Mouse (Mus musculus): Measurements from ENCODE around the gene Gpi1. TPM values are rescaled to one million over a fixed set of nuclear protein-coding genes. Genes with fewer than 3 reads are reported as not detected.

Gpi1 gene
- polyA plus RNA-seq, 1 experiment: 396 TPM

- H3ac ChIP-seq (ENCODE audit: control insufficient read depth, insufficient read length, low read depth): no peak overlapping the region
- H3K4me3 ChIP-seq (ENCODE audit: insufficient read depth, poor library complexity, severe bottlenecking): no peak overlapping the region
- no peaks in the 10 kb centered on the region for H3K27me3 ChIP-seq (ENCODE audit: control insufficient read depth, insufficient read depth, insufficient read length)
- H3K36me3 ChIP-seq (ENCODE audit: control insufficient read depth, insufficient read depth): peaks cover 73% of the 10 kb centered on the region
- peaks cover 3% of the 10 kb centered on the region for H3K79me3 ChIP-seq (ENCODE audit: low read depth)
- no peak for TF ChIP-seq CEBPB (IDR thresholded peaks at IDR 0.05; ENCODE audit: low read depth)
- no peak for TF ChIP-seq MYOD1 (IDR thresholded peaks at IDR 0.05; ENCODE audit: control insufficient read depth, insufficient read length, low read depth)
- TF ChIP-seq CTCF (IDR thresholded peaks at IDR 0.05; ENCODE audit: control insufficient read depth, insufficient read depth, insufficient read length): no peak
- TF ChIP-seq MAX (IDR thresholded peaks at IDR 0.05): no peak
- no peak for TF ChIP-seq USF1 (IDR thresholded peaks at IDR 0.05; ENCODE audit: low read depth)
- TF ChIP-seq FOSL1 (IDR thresholded peaks at IDR 0.05; ENCODE audit: insufficient read depth, low read length, poor library complexity, severe bottlenecking): no peak
- H3K79me2 ChIP-seq (ENCODE audit: control insufficient read depth, insufficient read depth): no peaks in the 10 kb centered on the region
Measured at GRCm38 (mm10) chr7:34252030-34252429, 21.9 kb upstream of the Gpi1 start.

GRCm38 (mm10) chr7:34250738-34251137 is 20.6 kb upstream of the Gpi1 start, which contains the start of gene Gm6096:
Gm6096 (plus strand) TSS chr7:34251038.
- Histone ChIP-seq H3K79me3 (ENCODE audit: low read depth) (peaks cover 3% of the 10 kb centered on the region), H3K36me3 (ENCODE audit: control insufficient read depth, insufficient read depth) (peaks cover 69% of the 10 kb centered on the region), H3K4me3 (ENCODE audit: insufficient read depth, poor library complexity, severe bottlenecking) (no peak within 1 kb of the TSS), H3K27me3 (ENCODE audit: control insufficient read depth, insufficient read depth, insufficient read length) (no peaks in the 10 kb centered on the region), H3ac (ENCODE audit: control insufficient read depth, insufficient read length, low read depth) (no peak within 1 kb of the TSS), H3K79me2 (ENCODE audit: control insufficient read depth, insufficient read depth) (no peaks in the 10 kb centered on the region)
- TF ChIP-seq FOSL1 (IDR thresholded peaks at IDR 0.05; ENCODE audit: insufficient read depth, low read length, poor library complexity, severe bottlenecking) (no peak), CEBPB (IDR thresholded peaks at IDR 0.05; ENCODE audit: low read depth) (no peak), MYOD1 (IDR thresholded peaks at IDR 0.05; ENCODE audit: control insufficient read depth, insufficient read length, low read depth) (no peak), USF1 (IDR thresholded peaks at IDR 0.05; ENCODE audit: low read depth) (no peak), MYOG (IDR thresholded peaks at IDR 0.05; ENCODE audit: control insufficient read depth, extremely low read depth, insufficient read length) (no peak), CTCF (IDR thresholded peaks at IDR 0.05; ENCODE audit: control insufficient read depth, insufficient read depth, insufficient read length) (no peak), MAX (IDR thresholded peaks at IDR 0.05) (no peak)

- TF ChIP-seq MAX (IDR thresholded peaks at IDR 0.05): no peak
- H3K79me2 ChIP-seq (ENCODE audit: control insufficient read depth, insufficient read depth): no peaks in the 10 kb centered on the region
- H3K27me3 ChIP-seq (ENCODE audit: control insufficient read depth, insufficient read depth, insufficient read length): no peaks in the 10 kb centered on the region
- H3K36me3 ChIP-seq (ENCODE audit: control insufficient read depth, insufficient read depth): peaks cover 63% of the 10 kb centered on the region
- H3K4me3 ChIP-seq (ENCODE audit: insufficient read depth, poor library complexity, severe bottlenecking): no peak overlapping the region
- no peak overlapping the region for H3ac ChIP-seq (ENCODE audit: control insufficient read depth, insufficient read length, low read depth)
- peaks cover 3% of the 10 kb centered on the region for H3K79me3 ChIP-seq (ENCODE audit: low read depth)
Measured at GRCm38 (mm10) chr7:34246870-34247499, 16.8 kb upstream of the Gpi1 start.

GRCm38 (mm10) chr7:34242176-34242575 is 12.0 kb upstream of the Gpi1 start:
- Histone ChIP-seq H3K27me3 (ENCODE audit: control insufficient read depth, insufficient read depth, insufficient read length) (no peaks in the 10 kb centered on the region), H3K79me3 (ENCODE audit: low read depth) (no peaks in the 10 kb centered on the region), H3K36me3 (ENCODE audit: control insufficient read depth, insufficient read depth) (peaks cover 67% of the 10 kb centered on the region), H3K4me3 (ENCODE audit: insufficient read depth, poor library complexity, severe bottlenecking) (no peak overlapping the region), H3ac (ENCODE audit: control insufficient read depth, insufficient read length, low read depth) (no peak overlapping the region), H3K79me2 (ENCODE audit: control insufficient read depth, insufficient read depth) (no peaks in the 10 kb centered on the region)
- TF ChIP-seq CTCF (IDR thresholded peaks at IDR 0.05; ENCODE audit: control insufficient read depth, insufficient read depth, insufficient read length) (no peak), MYOG (IDR thresholded peaks at IDR 0.05; ENCODE audit: control insufficient read depth, extremely low read depth, insufficient read length) (no peak), MYOD1 (IDR thresholded peaks at IDR 0.05; ENCODE audit: control insufficient read depth, insufficient read length, low read depth) (no peak), CEBPB (IDR thresholded peaks at IDR 0.05; ENCODE audit: low read depth) (no peak), MAX (IDR thresholded peaks at IDR 0.05) (no peak), FOSL1 (IDR thresholded peaks at IDR 0.05; ENCODE audit: insufficient read depth, low read length, poor library complexity, severe bottlenecking) (no peak), USF1 (IDR thresholded peaks at IDR 0.05; ENCODE audit: low read depth) (no peak)

GRCm38 (mm10) chr7:34238086-34238485 is 8.0 kb upstream of the Gpi1 start:
- Histone ChIP-seq H3K79me3 (ENCODE audit: low read depth) (no peaks in the 10 kb centered on the region), H3K36me3 (ENCODE audit: control insufficient read depth, insufficient read depth) (peaks cover 48% of the 10 kb centered on the region)
- TF ChIP-seq CEBPB (IDR thresholded peaks at IDR 0.05; ENCODE audit: low read depth): no peak
- no peak for TF ChIP-seq CTCF (IDR thresholded peaks at IDR 0.05; ENCODE audit: control insufficient read depth, insufficient read depth, insufficient read length)
- TF ChIP-seq MAX (IDR thresholded peaks at IDR 0.05): no peak
- TF ChIP-seq MYOG (IDR thresholded peaks at IDR 0.05; ENCODE audit: control insufficient read depth, extremely low read depth, insufficient read length): no peak
- no peak for TF ChIP-seq MYOD1 (IDR thresholded peaks at IDR 0.05; ENCODE audit: control insufficient read depth, insufficient read length, low read depth)
- no peak for TF ChIP-seq USF1 (IDR thresholded peaks at IDR 0.05; ENCODE audit: low read depth)
- TF ChIP-seq FOSL1 (IDR thresholded peaks at IDR 0.05; ENCODE audit: insufficient read depth, low read length, poor library complexity, severe bottlenecking): no peak

GRCm38 (mm10) chr7:34235602-34236001 is 5.5 kb upstream of the Gpi1 start:
- no peaks in the 10 kb centered on the region for H3K27me3 ChIP-seq (ENCODE audit: control insufficient read depth, insufficient read depth, insufficient read length)
- no peaks in the 10 kb centered on the region for H3K79me2 ChIP-seq (ENCODE audit: control insufficient read depth, insufficient read depth)
- no peaks in the 10 kb centered on the region for H3K79me3 ChIP-seq (ENCODE audit: low read depth)
- no peak overlapping the region for H3ac ChIP-seq (ENCODE audit: control insufficient read depth, insufficient read length, low read depth)
- peaks cover 34% of the 10 kb centered on the region for H3K36me3 ChIP-seq (ENCODE audit: control insufficient read depth, insufficient read depth)
- TF ChIP-seq MAX (IDR thresholded peaks at IDR 0.05) (no peak), USF1 (IDR thresholded peaks at IDR 0.05; ENCODE audit: low read depth) (no peak), MYOG (IDR thresholded peaks at IDR 0.05; ENCODE audit: control insufficient read depth, extremely low read depth, insufficient read length) (no peak), CTCF (IDR thresholded peaks at IDR 0.05; ENCODE audit: control insufficient read depth, insufficient read depth, insufficient read length) (no peak), CEBPB (IDR thresholded peaks at IDR 0.05; ENCODE audit: low read depth) (no peak), FOSL1 (IDR thresholded peaks at IDR 0.05; ENCODE audit: insufficient read depth, low read length, poor library complexity, severe bottlenecking) (no peak), MYOD1 (IDR thresholded peaks at IDR 0.05; ENCODE audit: control insufficient read depth, insufficient read length, low read depth) (no peak)
- no peak overlapping the region for H3K4me3 ChIP-seq (ENCODE audit: insufficient read depth, poor library complexity, severe bottlenecking)

More at GRCm38 (mm10) chr7:34238086-34238485, 8.0 kb upstream of the Gpi1 start:
- H3K79me2 ChIP-seq (ENCODE audit: control insufficient read depth, insufficient read depth): no peaks in the 10 kb centered on the region
- H3K4me3 ChIP-seq (ENCODE audit: insufficient read depth, poor library complexity, severe bottlenecking): no peak overlapping the region
- no peaks in the 10 kb centered on the region for H3K27me3 ChIP-seq (ENCODE audit: control insufficient read depth, insufficient read depth, insufficient read length)
- H3ac ChIP-seq (ENCODE audit: control insufficient read depth, insufficient read length, low read depth): no peak overlapping the region
